Mouse (Mus musculus): ENCODE measurements around the gene Sult6b2. TPM values are rescaled to one million over a fixed set of nuclear protein-coding genes. Genes with fewer than 3 reads are reported as not detected.

Sult6b2 gene
- total RNA-seq, 2 experiments from 2014 or later: not detected

GRCm38 (mm10) chr6:142746765-142747164 is 57.5 kb downstream of the Sult6b2 start:
- no peak for DNase-seq
- intact Hi-C loops (cut with DNase I): no loop called here

GRCm38 (mm10) chr6:142745484-142745883 is 58.8 kb downstream of the Sult6b2 start:
- intact Hi-C loops (cut with DNase I): no loop called here
- no peak for DNase-seq

GRCm38 (mm10) chr6:142743193-142743592 is 61.1 kb downstream of the Sult6b2 start:
- DNase-seq: no peak
- intact Hi-C loops (cut with DNase I): no loop called here

GRCm38 (mm10) chr6:142741763-142742162 is 62.5 kb downstream of the Sult6b2 start:
- no peak for DNase-seq
- intact Hi-C loops (cut with DNase I): no loop called here

GRCm38 (mm10) chr6:142738637-142739036 is 65.7 kb downstream of the Sult6b2 start:
- intact Hi-C loops (cut with DNase I): no loop called here
- no peak for DNase-seq

- no peak for DNase-seq
- intact Hi-C loops (cut with DNase I): no loop called here
These were observed 66.1 kb downstream of the Sult6b2 start for GRCm38 (mm10) chr6:142738225-142738624.

- intact Hi-C loops (cut with DNase I): loop anchor here (1.0 kb wide), 1 partner anchor 210 kb away; no protein-coding TSS in a partner anchor
These were observed 68.8 kb downstream of the Sult6b2 start for GRCm38 (mm10) chr6:142735302-142736005.

More at GRCm38 (mm10) chr6:142735302-142736005, 68.8 kb downstream of the Sult6b2 start:
- DNase-seq: no peak

Other genes with a start within 250 kb of the Sult6b2 start
- 10 to 100 TPM in 1 of 2 experiments, 1 to 10 TPM in 1; 6.4 to 10.8 TPM for gene Kcnj8, start 232.9 kb downstream of the Sult6b2 start, total RNA-seq (2021)
- 100 to 1,000 TPM; 124 to 126 TPM for gene Abcc9, start 102.2 kb downstream of the Sult6b2 start, total RNA-seq (2021)
- gene Cmas, start 47.8 kb downstream of the Sult6b2 start, total RNA-seq (2021): 10 to 100 TPM; 26.9 to 27.2 TPM
- under 1 TPM; 0.10 to 0.28 TPM for gene St8sia1, start 159.9 kb upstream of the Sult6b2 start, total RNA-seq (2021)

Data from gastrocnemius, postnatal 36 days (tissue).